Mouse (Mus musculus): ENCODE results near the gene Nphs1.
"Not testable (repeated sequence)": the region's sequence is repeated elsewhere in the genome, so short reads cannot be mapped to it uniquely, and the experiment has no call there.

The Nphs1 gene

DNA sequence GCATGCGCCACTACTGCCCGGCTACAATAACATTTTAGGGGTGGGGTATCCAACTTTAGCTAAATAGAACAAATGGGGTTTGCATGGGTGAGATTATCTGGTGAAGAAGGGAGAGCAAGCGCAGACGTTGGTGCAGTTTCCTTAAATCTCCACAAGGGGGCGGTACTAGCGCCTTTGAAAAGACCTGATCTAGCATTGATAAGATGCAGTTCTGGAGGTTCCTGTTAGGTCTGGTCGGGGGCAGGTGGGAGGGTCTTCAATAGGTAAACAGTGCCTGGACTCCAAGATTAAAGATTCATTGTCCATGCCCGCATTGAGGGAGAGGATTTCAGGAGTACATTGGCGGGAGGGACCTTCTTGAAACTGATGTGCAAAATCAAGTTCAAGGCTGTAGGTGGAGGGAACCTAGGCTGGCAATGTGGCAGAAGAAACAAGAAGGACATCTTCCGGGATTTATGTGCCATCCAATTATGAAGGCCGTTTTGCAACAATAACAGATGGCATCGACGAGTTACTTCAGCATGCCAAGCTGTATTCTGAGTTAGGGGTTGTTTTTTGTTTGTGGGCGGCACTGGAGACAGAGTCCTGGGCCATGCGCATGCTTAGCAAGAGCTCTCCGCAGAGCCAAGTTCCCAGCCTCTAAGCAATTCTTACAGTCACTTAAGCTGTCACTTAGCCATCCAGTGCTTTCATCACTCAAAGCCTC, 32.3 kb downstream of the Nphs1 start:
- in situ Hi-C loops (cut with MboI, MseI), result loop anchor here (5.0 kb wide), 1 partner anchor 122 kb away; the partner anchor contains the start of gene Upk1a

DNA sequence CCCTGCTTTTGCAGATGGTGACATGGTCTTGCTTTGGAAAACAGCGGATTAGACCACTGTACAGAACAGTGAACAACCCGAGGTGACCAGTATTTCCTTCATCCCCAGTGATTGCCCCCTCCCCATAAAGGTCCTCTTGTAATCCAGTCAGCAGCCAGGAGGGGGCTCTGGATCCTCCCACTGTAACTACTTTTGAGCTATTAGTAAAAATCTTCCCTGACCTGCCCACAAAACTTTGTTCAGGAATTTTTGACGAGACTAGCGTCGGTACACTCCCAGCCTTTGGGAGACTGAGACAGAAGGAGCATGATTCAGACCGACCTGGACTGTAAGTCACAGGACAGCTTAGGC, 32.8 kb downstream of the Nphs1 start:
- in situ Hi-C loops (cut with MboI, MseI), result loop anchor here (5.0 kb wide), 1 partner anchor 121 kb away; the partner anchor contains the start of gene Upk1a

- in situ Hi-C loops (cut with MboI, MseI), result loop anchor here (5.0 kb wide), 1 partner anchor 120 kb away; the partner anchor contains the start of gene Upk1a
These were observed 34.6 kb downstream of the Nphs1 start for GRCm38 (mm10) chr7:30492765-30493164.

GRCm38 (mm10) chr7:30493401-30493931, 35.4 kb downstream of the Nphs1 start, which contains the start of gene Prodh2:
Prodh2 (plus strand) TSS chr7:30493622.
- in situ Hi-C loops (cut with MboI, MseI), result loop anchor here (5.0 kb wide), 1 partner anchor 119 kb away; the partner anchor contains the start of gene Upk1a

DNA sequence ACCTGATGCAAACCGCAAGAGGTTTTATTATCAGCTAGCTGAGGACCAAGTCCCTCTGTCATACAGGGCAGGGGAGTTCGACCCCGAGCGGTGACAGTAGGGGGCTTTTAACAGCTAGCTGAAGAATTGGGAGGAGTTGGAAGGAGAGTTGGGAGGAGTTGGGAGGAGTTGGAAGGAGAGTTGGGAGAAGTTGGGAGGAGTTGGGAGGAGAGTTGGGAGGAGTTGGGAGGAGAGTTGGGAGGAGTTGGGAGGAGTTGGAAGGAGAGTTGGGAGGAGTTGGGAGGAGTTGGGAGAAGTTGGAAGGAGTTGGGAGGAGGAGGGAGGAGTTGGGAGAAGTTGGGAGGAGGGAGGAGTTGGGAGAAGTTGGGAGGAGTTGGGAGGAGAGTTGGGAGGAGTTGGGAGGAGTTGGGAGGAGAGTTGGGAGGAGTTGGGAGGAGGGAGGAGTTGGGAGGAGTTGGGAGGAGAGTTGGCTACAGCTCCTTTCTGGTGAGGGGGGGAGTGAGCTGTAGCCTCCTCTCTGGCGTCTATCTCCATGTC, 37.5 kb downstream of the Nphs1 start:
- in situ Hi-C loops (cut with MboI, MseI), result not testable (repeated sequence)

- in situ Hi-C loops (cut with MboI, MseI), result loop anchor here (25.0 kb wide), 1 partner anchor 1089 kb away; no protein-coding TSS in a partner anchor
These were observed 43.0 kb downstream of the Nphs1 start for GRCm38 (mm10) chr7:30501159-30501558.

- in situ Hi-C loops (cut with MboI, MseI), result loop anchor here (25.0 kb wide), 1 partner anchor 1096 kb away; no protein-coding TSS in a partner anchor
These were observed 49.9 kb downstream of the Nphs1 start for GRCm38 (mm10) chr7:30508061-30508460.

GRCm38 (mm10) chr7:30515003-30515760, 57.1 kb downstream of the Nphs1 start:
- in situ Hi-C loops (cut with MboI, MseI), result loop anchor here (25.0 kb wide), 1 partner anchor 1103 kb away; no protein-coding TSS in a partner anchor

DNA sequence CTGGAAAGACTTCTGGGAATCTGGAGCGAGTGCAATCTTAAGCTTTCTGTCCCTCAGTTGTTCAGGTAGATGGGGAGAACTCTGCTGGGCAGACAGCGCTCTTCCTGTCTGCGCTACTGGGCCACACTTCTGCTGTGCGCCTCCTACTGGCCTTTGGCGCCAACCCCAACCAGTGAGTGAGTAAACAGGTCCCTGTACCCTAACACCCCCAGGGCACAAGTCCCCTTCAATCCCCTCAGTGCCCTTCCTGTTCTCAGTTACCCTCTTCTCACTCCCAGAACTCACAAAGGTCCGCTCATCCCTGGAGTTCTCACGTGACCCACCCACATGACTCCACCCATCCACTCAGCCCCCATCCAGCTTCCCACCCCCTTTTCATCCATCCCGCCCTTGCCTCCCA, 60.2 kb downstream of the Nphs1 start:
- in situ Hi-C loops (cut with MboI, MseI), result loop anchor here (25.0 kb wide), 1 partner anchor 1106 kb away; no protein-coding TSS in a partner anchor

GRCm38 (mm10) chr7:30520396-30520795, 62.3 kb downstream of the Nphs1 start:
- in situ Hi-C loops (cut with MboI, MseI), result loop anchor here (25.0 kb wide), 1 partner anchor 1108 kb away; no protein-coding TSS in a partner anchor

DNA sequence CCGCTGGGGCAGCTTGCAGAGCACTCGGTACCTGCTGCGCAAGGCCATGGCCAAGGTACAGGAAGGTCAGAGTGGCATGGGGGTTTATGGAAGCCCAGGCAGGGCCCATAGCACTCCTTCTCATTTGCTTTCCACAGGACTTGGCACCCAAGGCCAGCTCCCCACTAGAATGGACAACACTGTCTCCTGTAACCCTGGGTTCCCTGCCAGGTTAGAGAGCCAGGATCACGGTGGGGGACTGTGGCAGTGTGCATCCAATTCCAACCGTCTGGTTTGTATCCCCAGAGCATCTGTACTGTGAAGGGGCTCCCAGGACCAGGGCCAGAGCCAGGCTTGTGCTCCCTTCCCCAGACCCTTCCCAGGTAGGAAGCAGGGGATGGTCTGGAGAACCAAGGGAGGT, 62.7 kb downstream of the Nphs1 start:
- in situ Hi-C loops (cut with MboI, MseI), result loop anchor here (25.0 kb wide), 1 partner anchor 1109 kb away; no protein-coding TSS in a partner anchor

GRCm38 (mm10) chr7:30522871-30523270, 64.8 kb downstream of the Nphs1 start:
- in situ Hi-C loops (cut with MboI, MseI), result loop anchor here (25.0 kb wide), 1 partner anchor 1111 kb away; no protein-coding TSS in a partner anchor

DNA sequence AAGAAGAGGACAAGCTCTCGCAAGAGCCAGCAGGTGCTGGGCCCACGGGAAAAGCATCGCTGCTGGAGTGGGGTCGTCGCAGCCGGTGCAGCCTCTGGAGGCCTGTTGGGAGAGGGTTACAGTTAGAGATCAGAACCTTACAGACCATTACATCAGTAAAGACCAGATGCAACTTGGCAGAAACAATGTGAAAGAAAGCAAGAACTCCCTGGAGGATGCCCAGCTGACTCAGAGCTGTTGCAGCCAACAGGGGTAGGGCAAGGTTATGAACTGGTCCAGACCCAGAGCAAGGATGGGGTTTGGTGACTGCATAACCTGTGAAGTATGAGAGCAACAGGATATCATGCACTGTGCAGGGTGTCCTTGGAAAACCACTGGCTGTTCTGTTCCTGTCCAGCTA, 66.4 kb downstream of the Nphs1 start:
- in situ Hi-C loops (cut with MboI, MseI), result loop anchor here (25.0 kb wide), 1 partner anchor 1112 kb away; no protein-coding TSS in a partner anchor

- in situ Hi-C loops (cut with MboI, MseI), result no loop called here
These were observed 67.8 kb downstream of the Nphs1 start for GRCm38 (mm10) chr7:30525954-30526353.

DNA sequence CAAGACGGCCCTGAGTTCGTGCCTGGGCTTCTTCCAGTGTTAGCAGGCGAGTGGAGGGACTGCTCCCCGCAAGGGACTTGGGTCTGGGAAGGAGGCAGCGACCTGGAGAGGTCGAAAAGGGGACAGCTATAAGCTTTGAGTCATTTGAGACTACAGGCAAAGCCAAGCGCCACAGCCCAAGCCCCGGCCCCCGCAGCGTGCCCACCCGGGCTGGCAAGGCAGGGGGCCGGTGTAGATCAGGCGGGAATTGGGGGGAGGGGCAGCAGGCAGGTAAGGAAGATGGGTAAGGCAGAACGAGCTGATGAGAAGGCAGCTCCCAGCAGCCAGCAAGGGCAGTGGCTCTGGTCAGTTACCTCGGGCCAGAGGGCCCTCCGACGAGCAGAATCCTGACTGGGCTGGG, 68.3 kb downstream of the Nphs1 start:
- in situ Hi-C loops (cut with MboI, MseI), result no loop called here

GRCm38 (mm10) chr7:30526981-30527380, 68.9 kb downstream of the Nphs1 start:
- in situ Hi-C loops (cut with MboI, MseI), result no loop called here

- in situ Hi-C loops (cut with MboI, MseI), result no loop called here
These were observed 73.2 kb downstream of the Nphs1 start for GRCm38 (mm10) chr7:30531291-30531815.

DNA sequence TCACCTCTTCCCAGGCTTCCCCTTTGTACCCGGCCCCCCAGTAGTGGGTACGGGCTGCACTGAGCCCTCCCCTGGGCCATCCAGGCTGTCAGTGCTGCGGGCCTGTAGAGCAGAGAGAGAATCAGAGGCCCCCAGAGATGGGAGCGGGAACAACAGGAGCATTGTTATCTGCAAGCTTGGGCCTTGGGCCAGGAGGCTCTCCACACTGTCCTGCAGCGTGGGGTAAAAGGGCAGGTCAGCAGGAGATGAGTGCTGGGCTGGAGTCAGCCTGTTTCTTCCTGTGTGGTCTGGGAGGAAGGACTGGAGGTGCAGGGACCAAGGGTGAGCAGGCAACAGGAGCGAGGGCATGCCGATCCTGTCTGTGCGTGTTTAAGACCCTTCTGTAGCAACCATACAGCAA, 74.8 kb downstream of the Nphs1 start:
- in situ Hi-C loops (cut with MboI, MseI), result no loop called here

GRCm38 (mm10) chr7:30533941-30534632, 76.0 kb downstream of the Nphs1 start:
- in situ Hi-C loops (cut with MboI, MseI), result no loop called here
